Mouse (Mus musculus): ENCODE measurements at regions not wholly inside any gene's neighbourhood (a gene's known extent, or its start where the extent isn't known, plus 50 kb on each side); places are given as distances from the start of the nearest gene placed in this dataset.
A peak's percentile ranks its signal among the peaks of the same experiment; 100 is the strongest.

DNA sequence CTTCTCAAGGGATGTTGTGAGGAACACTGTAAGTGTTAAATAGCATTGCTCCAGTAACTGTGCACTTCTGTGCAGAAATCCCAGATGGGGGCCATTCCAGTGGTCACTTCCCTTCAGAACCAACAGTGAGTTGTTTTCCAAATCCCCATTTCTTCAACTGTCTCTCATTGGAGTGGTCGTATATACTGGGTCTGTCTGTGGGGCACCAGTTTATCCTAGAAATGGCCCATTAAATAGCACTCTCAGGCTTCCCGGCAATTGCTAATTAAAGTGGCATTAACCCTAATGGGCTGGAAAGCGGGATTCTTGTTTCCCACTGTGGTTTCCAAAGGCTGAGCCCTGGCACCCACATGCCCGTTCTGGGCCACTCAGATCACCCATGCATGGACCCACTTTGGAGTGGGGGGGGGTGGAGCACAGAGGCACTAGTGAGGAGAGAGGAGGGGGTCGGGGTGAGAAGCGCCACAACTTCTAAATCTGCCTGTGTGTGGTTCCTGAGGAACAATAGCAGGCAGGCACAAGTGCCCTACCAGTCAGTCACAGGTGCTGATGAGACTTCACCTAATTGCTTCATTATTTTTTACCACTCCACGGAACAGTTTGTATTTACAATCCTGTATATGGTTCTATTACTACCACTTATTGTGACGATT lies 78.1 kb downstream of the Fam204a start:
- no peak for DNase-seq

DNA sequence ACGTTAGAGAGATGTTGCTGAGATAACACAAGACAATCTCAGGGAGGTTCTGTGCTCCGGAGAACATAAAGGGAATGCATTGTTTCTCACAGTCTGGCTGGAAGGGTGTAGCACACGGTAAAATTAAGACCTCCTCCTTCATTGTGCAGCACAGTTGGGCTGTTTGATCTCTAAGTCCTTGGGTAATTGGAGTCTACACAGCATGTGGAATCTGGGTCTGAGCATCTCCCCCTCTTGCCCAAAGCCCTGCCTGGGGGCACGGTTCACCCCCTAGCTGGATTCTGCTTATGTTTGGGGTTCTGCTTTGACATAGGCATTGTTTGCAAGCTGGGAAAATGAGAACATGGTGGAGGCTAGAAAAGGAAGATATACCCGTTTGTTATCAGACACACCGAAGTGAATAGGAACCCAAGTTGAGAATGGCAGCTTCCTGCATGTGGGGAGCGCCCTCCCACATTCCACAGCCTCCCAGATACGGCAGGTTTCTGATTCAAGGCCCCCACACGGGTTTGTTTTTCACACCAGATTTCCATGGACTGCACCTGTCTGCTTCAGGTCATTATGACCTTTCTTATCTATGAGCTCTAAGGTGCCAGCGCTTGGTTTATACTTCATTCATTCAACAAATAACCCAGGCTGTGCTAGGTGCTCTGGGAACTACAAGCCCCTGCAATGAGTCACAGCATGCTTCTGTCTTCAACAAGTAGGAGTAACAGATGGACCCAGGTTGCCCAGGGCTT lies 79.9 kb downstream of the Fam204a start:
- no peak for DNase-seq

DNA sequence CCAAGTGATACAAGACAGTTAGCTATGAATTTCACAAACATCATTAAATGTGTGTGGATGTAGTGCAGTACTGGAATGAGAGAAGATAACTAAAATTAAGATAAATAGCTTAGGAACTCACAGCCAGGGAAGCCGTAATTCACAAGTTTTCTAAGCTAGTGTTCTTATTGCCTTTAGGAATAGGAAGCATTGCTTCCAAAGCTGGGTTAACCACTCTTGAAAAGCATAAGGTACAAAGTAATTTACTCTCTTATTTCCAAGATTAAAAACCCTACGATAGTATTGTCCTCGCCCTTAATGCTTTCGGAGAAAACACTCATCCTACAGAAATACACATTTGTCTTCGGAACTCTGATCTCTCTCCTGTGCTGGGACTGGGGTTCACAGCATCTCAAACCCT lies 81.3 kb downstream of the Fam204a start:
- DNase-seq: no peak

DNA sequence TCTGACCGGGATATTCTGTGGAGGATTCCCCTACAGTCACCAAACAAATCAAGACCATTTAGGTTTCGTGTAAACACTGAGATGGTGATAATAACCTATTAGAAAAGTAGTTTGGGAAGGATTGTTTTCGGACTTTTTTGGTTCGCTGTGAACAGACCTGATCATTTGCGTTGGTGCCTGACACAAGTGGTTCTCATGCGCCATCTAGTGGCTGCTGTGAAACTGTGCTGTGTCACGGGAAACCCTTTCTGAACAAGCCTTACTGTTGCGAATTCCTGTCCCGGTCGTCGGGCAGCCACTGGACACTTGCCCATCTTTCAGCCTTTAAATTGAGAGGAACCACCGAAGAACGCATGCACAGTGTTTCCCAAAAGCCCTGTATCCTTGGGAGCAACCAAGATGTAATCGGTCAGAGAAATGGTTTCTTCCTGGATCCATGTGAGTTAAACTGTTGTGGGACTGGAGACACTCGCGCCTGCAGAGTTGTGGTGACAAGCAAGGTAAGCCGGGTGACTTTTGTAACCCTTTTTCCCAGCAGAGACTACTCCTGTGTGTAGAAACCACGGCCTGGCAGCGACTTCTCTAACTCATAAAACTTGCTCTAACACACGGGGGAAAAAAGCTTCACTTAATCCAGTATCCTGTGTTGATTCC lies 82.0 kb downstream of the Fam204a start:
- DNase-seq: peak; percentile 77

DNA sequence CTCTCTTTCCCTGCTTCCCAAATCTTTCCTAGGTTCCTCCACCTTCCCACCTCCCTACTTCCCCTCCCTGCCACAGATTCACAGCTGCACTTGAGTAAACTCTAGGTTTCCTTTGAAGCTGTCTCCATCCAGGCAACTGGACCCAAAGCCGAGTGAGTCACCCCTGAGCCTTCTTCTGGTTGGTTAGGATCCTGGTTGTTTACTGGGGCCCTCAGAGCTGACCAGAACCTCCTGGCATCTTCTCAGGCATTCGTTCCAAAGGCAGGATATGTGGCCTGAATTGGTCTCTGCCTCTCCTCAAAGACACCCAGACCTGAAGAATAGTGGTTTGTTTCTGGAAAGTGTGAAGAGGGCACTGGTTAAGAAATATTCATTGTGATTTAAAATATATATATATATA lies 87.6 kb downstream of the Fam204a start:
- DNase-seq: no peak

DNA sequence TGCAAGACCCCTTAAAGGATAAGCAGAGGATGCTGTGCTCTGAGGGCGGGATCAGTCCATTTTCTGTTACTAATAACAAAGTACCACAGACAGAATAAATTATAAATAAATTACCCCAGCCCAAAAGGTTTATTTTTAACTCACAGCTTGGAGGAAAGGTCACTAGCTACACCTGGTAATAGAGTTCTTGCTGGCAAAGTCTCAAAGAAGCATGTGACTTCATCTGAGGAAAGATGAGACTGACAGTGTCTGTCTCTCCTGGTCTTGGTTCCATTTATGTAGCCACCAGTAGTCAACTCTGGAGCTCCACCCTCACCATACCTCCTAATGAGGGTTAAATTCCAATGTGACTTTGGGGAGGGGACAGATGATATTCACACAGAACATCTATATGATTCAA lies 90.0 kb downstream of the Fam204a start:
- DNase-seq: no peak

DNA sequence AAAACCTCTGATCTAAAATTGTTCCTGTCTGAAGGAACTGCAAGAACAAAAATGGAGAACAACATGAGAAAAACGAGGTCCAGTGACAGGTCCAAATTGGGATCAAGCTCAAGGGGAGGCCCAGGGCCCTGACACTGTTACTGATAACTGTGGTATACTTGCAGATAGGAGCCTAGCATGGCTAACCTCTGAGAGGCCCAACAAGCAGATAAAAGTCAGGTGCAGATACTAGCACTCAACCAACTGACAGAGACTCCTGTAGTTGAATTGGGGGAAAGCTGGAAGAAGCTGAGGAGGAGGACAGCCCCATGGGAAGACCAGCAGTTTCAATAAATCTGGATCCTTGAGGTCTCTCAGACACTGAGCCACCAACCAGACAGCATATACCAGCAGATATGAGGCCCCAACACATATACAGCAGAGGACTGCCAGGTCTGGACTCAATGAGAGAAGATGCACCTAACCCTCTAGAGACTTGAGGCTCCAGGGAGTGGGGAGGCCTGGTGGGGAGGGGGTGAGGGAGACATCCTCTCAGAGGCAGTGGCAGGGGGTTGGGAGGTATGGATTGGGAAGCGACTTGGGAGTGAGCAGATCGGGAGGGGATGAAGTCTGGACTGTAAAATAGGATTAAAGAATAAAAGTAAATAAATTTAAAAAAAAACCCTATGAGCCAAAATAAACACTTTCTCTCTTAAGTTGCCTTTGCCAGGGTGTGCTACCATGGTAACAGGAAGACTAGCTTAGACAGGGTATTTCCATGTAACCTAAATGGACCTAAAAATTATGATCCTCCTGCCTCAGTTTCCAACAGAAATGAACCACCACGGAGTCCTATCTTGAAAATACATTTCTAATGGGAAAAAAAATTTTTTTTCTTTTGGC lies 91.8 kb downstream of the Fam204a start:
- DNase-seq: no peak

DNA sequence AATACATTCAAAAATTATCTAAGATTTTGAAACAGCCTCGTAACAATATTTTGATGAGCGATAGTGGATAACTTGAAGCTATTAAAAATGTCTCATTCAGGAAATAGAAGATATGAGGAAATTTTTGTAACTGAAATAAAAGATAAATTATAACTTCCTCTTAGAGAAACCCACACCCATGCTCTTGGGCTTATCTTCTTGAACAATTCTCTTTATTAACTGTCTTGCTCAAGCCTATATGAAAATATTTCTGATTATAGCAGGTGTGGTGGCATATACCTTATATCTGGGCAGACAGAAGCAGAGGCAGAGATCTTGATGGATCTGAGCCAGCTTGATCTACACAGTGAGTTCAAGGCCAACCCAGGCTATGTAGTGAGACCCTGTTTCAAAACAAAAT lies 96.9 kb downstream of the Fam204a start:
- DNase-seq: no peak

DNA sequence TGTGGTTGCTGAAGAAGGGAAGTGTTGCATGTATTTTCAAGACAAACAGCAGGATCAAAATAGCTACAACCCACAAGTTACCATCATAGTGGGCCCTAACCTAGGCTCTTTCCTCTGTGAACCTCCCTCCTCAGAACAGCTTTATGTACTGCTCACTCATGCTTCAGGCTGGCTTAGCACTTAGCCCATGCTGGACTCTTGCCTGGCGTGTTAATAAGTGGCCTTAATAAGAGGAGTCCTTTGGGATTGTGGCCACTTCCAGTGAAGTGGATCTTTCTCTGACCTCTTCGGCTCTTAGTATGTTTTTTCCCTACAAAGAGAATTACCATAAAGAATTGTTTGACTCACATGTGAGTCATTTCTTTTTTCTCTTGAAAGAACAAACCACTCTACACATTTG lies 101.9 kb downstream of the Fam204a start:
- no peak for DNase-seq

DNA sequence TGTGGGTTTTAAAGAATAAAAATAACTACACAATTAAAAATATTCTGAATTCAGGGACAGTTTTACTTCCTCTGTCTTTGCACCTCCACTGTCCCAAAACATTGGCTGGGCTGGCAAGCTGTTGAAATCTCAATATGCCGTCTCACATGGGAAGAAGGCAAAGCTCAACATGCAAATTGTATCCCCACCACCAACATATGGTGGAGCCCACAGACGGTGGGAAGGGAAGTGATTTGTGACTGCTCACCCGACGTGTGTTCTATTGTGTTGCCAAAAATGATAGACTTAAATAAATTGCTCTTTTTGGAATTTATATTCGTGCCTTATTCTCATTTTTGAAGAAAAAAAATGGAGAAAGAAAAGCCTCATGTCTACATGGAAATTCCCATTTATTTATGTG lies 105.6 kb downstream of the Fam204a start:
- DNase-seq: no peak

DNA sequence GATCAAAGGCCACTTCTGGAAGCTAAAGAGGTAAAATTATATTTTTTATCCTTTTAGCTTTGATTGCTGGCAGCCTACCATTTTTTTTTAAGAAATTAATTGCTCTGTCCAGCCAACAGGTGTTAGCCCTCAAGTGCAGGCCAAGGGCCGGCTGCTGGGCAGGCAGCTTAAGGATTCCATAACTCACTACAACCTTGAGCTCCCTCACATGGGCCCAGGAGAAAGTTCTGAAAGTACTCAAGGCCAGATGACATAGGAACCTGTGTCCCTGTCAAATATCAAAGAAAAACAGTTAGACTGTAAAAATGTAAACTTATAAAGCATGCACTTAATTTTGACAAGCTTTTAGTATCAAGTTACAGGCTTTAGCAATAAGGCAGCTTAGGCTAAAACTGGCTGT lies 107.5 kb downstream of the Fam204a start:
- no peak for DNase-seq

DNA sequence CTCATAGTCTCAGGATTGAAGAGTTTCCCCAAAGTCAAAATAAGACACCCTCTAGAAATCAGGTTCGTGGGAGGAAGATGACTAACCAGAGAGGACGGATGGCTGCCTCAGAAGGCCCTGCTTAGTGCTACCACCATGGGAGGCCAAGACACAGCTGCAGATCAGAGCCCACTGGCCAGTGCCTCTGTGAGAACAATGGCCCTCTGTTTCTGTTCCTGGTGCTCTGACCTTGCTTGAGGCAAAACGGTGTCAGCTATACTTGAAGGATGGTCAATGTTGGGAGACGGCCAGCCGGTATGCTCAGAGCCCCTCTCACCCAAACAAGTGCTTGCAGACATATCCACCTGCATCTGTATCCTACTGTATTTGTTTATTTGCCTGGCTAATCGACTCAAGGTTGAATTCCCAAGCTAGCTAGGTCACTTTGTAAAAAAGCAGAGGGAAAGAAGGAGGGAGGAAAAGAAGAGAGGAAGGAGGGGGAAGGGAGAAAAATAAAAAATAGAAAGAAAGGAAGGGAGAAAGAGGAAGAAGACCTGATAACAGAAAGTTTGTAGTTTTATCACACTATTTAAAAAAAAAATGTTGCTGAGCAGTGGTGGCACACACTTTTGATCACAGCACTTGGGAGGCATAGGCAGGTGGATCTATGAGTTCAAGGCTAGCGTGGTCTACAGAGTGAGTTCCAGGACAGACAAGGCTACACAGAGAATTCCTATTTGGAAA lies 112.7 kb downstream of the Fam204a start:
- DNase-seq: no peak

DNA sequence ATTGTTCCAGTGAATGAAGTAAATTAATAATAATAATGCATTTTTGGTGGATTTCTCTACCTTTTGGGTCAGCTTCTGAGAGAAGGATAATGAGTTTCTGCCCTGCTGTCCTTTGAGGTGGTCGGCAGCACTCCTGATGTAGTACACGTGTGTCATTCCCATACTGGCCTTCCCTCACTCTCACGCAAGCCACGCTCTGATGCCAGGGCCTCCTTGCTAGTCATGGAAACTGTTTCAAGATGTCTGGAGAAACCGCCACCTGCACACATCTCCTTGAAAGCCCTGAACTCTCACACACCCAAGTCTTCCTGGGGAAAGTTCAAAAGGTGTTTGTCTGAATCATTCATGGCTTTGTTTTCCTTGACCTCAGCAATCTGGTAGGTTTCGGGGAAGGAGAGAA lies 116.2 kb downstream of the Fam204a start:
- no peak for DNase-seq

DNA sequence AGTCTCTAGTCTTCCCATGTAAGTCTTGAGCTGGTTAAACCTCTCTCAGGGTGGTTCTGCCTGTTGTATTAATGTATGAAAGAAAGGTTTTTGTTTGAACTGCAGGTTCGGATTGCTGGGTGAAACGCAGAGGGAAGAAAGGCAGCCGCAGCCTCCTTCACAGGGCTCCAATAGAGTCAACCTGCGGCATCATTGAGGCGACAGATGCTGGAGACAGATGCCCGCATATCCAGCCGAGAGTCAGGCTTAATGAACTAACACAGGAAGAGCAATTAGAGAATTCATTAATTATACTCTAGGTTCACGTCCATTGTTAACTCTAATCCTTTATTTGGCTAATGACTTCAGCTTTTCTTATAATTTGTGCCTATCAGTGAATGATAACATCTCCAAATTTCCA lies 117.0 kb downstream of the Fam204a start:
- DNase-seq: no peak

DNA sequence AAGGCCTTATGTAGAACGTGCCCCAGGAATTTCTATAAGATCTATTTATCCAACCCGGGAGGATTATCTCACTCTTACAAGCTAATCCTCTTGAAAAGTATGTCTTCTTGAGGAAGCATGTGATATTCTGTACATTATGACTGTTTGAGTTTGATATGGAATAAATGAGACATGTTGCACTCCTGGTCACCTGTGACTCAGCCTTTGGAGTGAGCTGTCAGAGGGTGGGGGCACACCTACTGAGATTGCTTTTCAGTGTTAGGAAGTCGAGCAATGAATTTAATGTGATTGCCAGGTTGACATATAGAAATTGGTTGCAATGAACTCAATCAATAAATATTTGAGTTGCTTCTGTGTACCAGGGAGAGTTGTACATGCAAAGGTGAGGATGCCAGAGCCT lies 128.6 kb downstream of the Fam204a start:
- DNase-seq: no peak

DNA sequence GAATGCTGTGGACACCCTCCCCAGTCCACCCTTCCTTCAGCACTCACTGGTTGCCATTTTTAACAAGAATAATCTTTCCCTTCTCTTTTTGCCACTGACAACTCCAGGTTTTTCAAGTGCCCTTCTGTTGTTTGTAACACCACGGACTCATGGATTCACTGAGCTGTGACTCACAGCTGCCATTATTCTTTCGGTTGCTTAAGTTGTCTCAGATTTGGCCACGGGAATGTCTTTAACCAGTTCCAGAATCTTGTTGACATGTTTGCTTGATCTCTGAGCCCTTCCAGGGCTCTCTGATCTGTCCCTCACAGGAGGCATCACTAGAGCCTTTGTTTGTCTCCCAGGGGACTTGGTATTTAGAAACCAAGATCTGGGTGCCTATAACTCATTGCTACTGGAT lies 131.5 kb upstream of the Rab11fip2 start:
- DNase-seq: no peak

DNA sequence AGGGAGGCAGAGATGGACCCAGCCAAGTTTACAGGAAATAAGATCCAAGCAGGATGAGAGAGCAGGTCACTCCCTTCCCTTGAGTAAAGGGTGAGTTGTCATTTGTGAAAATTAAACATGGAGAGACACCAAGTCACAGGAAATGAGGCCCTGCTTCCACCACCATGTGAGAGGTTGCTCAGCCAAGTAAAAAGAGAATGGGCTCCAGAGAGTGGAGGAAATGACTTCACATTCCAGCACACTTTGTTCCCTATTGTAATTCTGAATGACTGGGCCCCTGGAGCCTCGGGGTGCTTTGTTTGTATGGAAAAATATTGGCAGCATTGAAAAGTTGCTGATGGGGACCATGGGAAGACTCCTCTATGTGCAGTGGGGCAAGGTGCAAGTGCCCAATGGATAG lies 129.9 kb upstream of the Rab11fip2 start:
- DNase-seq: no peak

DNA sequence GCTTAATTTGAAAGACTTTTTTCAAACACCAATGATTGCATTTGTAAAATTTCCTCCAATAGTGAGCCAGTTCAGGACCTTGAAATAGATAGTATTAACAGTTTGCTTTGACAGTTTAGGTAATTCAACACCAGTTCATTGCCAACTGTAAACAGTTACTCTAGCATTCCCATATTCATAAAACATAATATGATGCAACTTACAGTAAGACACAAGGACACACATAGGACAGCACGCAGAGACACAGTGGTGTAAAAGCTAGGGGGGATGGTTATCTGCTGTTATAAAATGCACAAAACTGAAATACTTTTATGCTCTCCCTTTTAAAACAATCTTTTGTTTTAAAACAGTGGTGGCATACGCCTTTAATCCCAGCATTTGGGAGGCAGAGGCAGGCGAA lies 122.7 kb upstream of the Rab11fip2 start:
- no peak for DNase-seq

DNA sequence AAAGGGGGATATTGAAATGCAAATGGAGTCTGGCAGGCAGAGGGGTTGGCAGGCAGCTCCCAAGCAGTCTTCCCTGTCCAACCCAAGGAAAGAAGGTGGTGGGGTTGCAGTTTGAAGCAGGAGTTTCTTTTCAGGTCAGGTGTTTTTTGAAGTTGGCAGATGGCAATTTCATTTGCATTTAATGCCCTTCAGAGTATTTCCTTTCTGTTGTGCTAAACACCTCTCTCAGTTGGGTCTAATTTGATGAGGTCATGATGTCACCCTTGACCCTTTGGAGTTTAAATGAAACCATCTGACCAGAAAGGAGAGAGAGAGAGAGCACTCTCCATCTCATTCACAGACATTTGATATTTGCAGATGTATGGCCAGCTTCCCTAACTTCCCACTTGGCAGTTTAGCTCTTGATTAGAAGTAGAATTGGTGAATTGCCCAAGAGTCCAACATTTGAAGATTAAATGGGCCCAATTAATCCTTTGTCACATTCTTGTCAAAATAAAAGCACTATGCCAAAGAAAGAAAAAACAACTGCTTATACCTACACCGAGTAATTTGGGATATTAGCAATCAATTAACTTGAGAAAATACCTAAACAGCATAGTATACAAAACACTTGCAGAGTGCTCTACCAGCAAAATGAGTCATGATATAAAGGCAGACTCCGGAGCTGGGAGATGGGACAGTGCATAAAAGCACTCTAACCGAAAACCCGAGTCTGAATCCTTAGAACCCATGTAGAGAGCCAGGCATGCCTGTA lies 111.8 kb upstream of the Rab11fip2 start:
- DNase-seq: no peak

DNA sequence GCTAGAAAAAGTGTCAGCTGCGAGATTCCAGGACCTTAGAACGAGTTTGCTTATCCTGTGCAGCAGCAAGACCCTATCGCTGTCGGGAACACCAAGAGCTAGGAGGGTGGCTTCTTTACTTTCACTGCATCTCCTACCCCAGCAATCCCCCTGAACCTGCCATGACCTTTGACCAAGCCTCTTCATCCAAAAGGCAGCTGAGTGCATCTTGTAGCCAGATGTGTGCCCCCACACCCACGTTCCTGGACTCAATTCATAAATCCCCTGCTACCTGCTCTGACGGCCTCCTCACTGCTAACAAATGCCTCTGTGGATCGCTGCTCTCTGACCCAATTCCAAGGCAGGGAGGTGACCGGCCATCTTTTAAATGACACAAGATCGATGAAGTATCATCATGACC lies 107.7 kb upstream of the Rab11fip2 start:
- DNase-seq: no peak

DNA sequence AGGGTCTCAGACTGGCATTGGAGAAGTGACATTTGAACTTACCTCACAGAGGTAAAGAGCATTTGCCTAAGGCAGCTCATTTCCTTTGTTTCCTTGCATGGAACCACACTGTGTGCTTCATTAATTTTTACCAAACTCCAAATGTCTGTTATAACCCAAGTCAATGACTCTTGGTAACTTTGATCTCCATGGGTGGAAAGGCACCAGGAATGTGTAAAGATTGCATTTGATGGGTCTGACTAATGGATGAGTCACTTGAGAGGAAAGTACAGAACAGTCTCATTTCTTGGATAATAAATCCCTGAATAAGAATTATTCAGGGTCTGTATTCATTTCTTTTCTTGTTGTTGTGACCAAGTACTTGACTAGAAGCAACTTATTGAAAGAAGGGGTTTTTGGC lies 97.3 kb upstream of the Rab11fip2 start:
- DNase-seq: no peak

DNA sequence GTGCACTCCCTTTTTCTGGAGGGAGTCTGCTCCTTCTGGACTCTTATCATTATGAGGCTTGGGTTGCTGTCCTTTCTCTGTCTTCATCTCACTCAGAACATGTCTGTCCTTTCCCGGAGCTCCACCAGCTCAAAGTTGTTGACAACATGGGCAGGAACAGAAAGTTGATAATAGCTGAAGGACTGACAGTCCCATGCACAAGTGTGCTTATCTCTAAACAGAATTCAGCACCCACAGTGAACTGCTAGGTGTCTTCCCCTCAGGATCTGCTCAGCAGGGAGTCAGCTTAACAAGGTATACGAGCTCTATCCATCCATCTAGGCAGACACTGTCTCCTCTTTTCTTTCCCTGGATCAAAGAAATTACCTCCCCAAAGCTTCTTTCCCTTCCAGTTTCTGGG lies 89.2 kb upstream of the Rab11fip2 start:
- no peak for DNase-seq
